Mouse (Mus musculus): ENCODE measurements at regions not wholly inside any gene's neighbourhood (a gene's known extent, or its start where the extent isn't known, plus 50 kb on each side); places are given as distances from the start of the nearest gene placed in this dataset.
A peak's percentile ranks its signal among the peaks of the same experiment; 100 is the strongest.

- DNase-seq, result no peak
Observed at GRCm38 (mm10) chr12:10122102-10122501, 247.7 kb upstream of the Nt5c1b start.

- no peak for DNase-seq
Observed at GRCm38 (mm10) chr12:10127995-10128573, 241.7 kb upstream of the Nt5c1b start.

- peak; percentile 13 for DNase-seq
Observed at GRCm38 (mm10) chr12:10134141-10134540, 235.6 kb upstream of the Nt5c1b start.

GRCm38 (mm10) chr12:10135915-10136314, 233.9 kb upstream of the Nt5c1b start:
- no peak for DNase-seq

- no peak for DNase-seq
Observed at GRCm38 (mm10) chr12:10140131-10140530, 229.6 kb upstream of the Nt5c1b start.

DNA sequence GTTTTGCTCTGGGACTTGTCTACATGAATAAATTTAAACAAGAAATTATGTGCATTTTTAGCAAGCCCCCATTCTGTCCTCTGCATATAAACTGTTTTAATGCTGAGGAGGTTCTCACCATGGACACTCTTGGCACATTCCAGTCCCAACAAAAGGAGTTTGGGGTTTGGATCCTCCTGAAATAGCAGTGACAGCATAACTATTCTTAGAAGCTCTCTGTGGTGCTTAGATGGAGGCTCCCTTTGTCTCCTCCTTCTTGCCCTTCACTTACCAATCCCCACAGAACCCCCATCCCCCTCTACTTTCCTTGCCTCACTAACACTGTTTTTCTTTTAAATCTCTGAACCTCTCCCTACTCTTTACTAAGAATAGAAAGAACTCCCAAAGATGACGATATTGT, 208.9 kb upstream of the Nt5c1b start:
- DNase-seq, result no peak

- DNase-seq, result no peak
Observed at GRCm38 (mm10) chr12:10168042-10168441, 201.7 kb upstream of the Nt5c1b start.

DNA sequence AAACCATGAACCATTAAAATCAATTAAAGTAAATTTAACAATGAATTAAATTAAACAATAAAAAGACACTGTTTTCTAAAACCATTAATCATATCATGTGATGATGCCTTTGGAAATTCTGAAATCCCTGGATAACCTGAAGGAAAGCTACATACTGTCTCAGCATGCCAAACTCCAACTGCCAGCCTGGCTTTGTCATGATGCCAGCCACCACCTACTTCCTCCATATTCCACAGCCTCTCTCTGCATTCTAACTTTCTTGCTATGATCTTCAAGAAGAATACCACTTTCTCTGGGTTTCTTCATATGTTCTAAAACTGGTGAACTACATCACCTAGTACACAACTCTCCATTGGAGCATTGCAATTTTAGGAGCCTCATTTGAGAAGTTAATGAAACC, 201.2 kb upstream of the Nt5c1b start:
- DNase-seq, result no peak

- DNase-seq, result no peak
Observed at GRCm38 (mm10) chr12:10178718-10179117, 191.1 kb upstream of the Nt5c1b start.

DNA sequence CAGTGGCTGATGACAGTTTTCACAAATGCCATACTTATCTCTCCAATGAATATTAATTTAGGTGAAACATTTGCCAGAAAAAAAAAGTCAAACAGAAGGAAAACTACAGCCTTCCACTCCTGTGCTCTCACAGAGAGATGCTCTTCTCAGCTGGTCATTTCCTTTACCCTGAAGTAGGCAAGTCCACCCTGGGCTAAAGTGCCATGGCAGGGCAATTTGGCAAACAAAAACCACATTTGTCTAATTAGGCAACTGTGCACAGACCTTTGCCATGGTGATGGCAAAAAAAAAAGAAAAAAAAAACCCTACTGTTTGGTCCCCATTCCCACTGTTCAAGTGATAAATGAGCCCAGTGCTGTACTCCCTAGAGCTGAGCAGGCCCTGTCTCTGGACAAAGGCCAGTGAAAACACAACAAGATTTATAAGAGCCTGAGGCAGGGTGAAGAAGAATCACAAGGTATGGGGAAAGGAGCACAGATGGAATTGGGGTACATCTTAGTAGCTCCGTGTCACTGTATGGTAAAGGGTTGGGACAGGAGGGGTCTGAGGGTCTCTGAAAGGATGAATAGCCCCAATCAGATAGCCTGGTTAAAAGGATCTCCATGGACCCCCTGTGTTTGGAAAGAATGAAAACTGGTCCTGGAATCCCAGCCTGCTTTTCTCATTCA, 190.5 kb upstream of the Nt5c1b start:
- no peak for DNase-seq

DNA sequence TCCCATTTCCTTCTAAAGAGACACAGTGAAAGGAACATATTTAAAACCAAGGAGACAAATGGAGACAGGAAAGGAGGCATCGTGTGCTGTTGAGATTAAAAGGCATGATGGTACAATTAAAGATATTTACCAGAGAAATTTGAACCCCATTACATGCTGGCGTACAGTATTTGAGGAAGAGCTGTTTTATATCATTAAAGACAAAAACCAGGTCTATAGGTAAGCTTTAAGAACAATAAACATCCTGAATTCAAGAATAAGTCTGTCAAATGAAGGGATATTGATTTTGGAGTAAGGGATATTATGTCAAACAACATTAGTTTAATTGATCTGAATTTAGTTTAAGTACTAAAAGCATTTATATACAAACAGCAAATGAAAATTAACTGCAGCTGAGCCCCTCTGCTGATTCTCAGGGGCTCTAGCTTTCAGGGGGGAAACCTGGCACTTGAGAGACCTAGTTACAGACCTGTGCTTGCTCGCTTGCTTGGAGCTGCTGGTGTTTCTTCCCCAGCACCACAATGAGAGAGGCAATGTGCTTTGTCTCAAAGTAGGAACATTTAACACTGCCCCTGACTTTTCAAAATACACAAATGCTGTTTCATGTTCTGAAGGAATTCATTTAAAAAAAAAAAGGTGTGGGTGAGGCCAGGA, 189.8 kb upstream of the Nt5c1b start:
- no peak for DNase-seq

- no peak for DNase-seq
Observed at GRCm38 (mm10) chr12:10182589-10182988, 187.2 kb upstream of the Nt5c1b start.

GRCm38 (mm10) chr12:10186576-10186975, 183.2 kb upstream of the Nt5c1b start:
- no peak for DNase-seq

GRCm38 (mm10) chr12:10189746-10190145, 180.0 kb upstream of the Nt5c1b start:
- no peak for DNase-seq

DNA sequence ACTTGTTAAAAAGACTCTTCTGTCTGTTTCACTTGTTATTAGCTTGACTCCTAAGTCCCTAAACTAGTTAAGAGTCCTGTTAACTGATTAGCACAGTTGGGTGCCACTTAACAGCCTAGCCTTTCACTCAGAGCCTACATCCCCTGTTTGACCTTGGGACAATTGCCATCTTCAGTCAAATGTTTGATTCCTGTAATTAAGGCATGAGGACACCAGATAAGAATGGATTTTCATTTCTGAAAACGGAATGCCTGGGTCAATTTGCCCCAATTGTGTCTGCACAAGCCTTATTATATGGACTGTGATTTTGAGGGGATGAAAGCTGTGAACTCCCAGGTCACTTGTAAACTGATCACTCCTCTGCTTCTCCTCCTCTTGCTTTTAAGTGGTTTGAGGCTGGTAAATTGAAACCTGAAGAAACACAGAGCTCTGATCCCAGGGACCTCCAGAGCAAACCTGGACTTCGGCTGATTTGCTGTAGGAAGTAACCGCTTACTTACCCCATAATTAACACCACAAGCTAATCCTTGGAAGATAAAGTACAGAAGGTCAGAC, 171.8 kb upstream of the Nt5c1b start:
- DNase-seq, result no peak

DNA sequence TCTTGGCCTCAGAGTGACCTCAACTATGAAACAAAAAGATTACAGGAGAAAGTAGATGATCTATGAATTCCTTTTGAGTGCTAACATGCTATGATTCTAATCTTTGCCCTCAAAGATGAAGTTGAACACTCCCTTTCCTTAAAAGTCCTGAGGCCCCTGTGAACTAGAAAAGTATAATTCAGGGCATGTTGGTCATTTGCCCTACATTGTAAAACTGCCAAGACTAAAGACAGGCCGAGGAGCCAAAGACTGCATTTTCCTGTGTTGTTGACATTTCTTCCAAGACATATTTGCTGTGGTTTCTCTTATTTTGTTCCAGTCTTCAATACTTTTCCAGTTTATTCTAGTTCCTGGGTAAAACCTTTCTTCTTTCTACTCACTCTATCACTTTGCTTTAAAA, 159.9 kb upstream of the Nt5c1b start:
- DNase-seq, result no peak

GRCm38 (mm10) chr12:10222821-10223220, 147.0 kb upstream of the Nt5c1b start:
- DNase-seq, result no peak

DNA sequence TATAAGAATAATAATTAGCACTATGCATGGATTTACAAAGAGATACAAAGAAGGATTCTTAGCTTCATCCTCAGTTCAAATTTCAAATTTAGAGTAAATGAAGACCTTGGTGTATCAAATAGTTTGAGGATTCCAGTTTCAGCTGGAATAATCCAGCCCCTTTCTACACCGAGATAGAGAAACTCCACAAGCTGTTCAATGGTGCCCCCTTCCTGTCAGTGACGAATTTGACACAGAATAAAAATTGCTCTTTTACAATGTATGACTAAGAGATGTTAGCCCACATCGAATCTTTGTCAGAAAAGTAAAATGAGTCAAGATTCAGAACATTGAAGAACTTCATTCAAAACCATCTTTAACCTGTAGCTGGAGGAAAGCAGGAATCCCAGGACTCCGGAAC, 145.9 kb upstream of the Nt5c1b start:
- DNase-seq, result no peak

DNA sequence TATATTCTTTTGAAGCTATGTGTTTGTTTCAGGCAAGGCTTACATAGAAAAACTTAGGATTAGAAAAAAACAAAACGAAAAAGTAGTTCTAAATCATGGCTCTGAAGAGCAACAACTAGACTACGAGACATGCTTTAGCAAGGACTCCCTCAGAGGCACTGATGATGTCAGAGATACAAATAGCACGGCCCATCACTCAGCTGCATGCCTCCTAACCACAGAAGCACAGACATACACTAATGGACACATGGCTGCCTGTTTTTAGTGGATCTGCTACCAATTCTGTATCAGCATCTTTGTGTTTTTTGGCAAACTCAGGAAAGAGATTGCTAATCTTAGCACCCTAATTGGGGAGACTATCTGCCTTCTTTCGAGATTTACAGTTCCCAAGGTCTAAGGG, 138.6 kb upstream of the Nt5c1b start:
- DNase-seq, result no peak

DNA sequence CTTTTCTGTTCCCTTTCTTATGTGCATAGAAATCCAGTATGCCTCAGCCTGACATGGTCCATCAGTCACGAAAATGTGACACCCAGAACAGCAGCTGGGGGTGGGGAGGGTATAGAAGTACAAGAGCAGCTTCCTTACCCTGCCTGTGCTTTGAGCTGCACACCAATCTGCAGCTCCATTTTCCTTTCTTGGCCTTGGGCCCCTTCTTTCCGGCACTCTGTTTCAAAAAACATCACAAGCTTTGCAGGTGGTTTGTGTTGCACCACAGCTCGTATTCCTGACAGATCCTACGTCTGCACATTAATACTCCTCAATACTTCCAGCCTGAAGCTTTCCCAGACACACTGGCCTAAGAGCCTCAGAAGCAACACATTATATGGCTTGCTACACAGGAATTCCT, 138.1 kb upstream of the Nt5c1b start:
- DNase-seq, result no peak

DNA sequence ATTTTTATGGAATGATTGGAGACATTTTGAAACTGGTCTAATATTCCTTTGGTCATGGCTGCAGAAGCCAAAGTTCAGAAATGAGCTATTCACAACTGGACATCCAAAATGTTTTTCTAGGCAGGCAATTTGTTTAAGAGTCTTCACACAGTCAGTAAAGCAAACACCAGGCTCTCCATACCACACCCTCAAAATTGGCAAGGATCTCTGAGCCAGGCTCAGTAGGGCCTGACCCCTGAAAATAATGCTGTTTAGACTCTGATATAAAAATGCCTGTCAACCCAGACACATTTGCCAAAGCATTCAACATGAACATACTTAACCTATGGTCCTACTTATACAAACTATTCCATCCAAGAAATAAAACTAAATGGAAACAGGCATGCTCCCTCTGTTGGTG, 121.7 kb upstream of the Nt5c1b start:
- no peak for DNase-seq

DNA sequence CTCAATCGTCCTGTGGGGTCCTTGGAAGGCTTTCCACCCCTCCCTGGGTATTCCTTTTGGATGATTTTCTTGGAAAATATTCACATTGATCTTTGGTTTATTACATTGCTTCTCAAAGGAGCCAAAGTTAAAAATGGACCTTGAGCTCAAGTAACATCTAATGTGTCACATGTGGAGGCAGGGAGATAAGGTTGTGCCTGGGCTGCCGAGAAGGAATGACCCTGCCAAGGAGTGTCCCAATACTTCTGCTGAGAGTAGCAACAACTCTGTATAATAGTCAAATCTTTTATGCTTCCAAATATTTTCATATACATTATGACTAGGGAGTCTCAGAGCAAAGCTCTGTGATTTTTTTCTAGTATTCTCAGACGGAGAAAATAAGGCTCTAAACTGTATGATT, 113.4 kb upstream of the Nt5c1b start:
- DNase-seq, result no peak

- DNase-seq, result no peak
Observed at GRCm38 (mm10) chr12:10266201-10266600, 103.6 kb upstream of the Nt5c1b start.

DNA sequence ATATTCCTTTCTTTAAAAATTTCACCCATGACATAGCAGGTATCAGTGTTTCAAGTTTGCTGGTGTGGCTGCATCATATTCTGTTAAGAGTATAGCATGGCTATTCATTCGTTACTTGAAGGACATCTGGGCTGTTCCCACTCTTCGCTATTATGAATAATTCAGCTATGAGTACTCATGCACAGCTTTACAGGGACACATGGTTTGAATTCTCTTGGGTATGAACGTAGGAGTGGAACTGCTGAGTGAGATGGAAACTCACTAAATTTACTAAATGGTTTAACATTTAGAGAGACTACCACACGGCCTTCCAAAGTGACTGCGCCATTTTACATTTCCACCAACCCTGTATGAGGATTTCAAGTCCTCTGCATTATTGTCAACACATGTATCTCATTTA, 97.7 kb upstream of the Nt5c1b start:
- DNase-seq, result no peak
